Mouse (Mus musculus): ENCODE data around the gene Eif3b.

DNA sequence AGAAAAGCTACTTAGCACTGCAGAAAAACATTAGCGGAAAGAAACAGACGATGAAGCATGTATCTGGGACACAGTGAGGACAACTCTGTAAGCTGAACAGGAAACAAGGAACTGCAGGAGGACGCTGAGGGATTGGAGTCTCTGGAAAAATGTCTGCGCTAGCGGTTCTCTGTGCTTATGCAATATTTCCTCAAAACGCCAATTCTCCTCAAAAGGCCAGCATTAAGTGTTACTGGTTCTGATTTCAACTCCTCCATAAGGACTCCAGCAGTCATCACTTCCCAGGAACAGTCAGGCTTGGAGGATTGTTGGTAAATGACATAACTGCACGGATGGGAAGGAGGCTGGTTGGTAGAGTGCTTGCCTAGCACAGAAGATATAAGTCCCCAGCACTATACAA, 38.0 kb upstream of the Eif3b start:
- TF ChIP-seq CTCF (IDR thresholded peaks at IDR 0.05; ENCODE audit: borderline replicate concordance, insufficient read depth, low read length) (no peak), POLR2A (IDR thresholded peaks at IDR 0.05; ENCODE audit: low read depth, low read length) (no peak)
